Mouse (Mus musculus): ENCODE measurements around the gene Gm49345.
"Not testable (repeated sequence)": the region's sequence is repeated elsewhere in the genome, so short reads cannot be mapped to it uniquely, and the experiment has no call there.

Gm49345 gene

DNA sequence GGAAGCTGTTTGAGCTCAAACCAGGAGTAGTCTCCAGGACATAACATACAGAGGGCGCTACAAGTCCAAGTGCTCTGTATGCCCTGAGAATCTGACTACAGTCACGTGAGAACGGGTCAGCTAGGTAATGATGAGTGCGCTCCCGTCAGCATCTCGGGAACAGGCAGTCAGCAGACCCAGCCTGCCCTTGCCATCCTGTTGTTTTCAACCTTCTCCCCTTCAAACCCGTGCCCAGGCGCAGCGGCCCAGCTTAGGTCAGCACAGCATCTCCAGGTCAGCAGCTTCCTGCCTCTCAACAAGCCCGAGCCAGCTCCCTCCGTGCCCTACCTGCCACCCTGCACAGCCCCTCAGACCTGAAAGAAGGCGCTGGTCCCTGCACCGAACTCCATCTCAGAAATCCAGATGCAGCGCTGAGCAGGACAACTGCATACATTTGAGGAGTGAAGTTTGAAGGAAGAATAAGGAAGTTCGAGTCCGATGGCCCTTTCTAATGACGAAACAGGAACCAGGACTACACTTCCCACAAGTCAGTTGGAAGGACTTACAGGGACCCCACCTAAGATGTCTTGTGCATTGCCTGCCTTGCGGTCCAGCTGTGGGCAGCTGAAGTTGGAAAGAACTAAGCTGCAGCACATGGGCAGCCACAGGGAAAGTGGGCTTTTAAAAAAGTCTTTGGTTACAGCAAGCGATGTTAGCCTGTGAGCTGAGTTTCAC is at the start of gene Gm49345, which contains the start of gene Zfp729a:
Gene Gm49345, minus strand, starts transcription at position 476 of the 714 bp plus-strand sequence.
Gene Zfp729a, minus strand, starts transcription at position 498 of the 714 bp plus-strand sequence.
- DNase-seq (ENCODE audit: low spot score): peak; percentile 93

GRCm38 (mm10) chr13:67686971-67687370 is 49.4 kb upstream of the Gm49345 start, which contains the start of gene Zfp738:
TSS of gene Zfp738 (minus strand) at chr13:67687071.
- DNase-seq (ENCODE audit: low spot score): no peak

DNA sequence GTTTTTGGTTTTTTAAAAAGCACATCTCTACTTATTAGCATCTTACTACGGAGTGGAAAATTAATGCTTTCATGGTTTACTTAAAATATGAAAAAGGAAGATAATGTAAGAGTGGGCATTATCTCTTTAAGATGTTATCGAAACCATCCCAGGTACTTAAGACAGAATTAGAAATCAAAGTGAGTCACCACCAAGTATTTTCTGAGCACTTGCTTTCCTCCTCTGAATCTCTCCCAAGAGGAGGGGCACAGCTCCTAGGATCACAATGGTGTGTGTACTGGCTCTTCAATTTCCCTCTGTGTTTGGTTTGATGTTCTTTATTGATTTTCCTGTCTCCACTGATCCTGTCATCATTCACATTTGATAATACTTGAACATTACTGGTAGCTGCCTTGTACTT is 46.3 kb upstream of the Gm49345 start:
- DNase-seq (ENCODE audit: low spot score): not testable (repeated sequence)

GRCm38 (mm10) chr13:67682959-67683735 is 45.6 kb upstream of the Gm49345 start:
- peak; percentile 94 for DNase-seq (ENCODE audit: low spot score)

GRCm38 (mm10) chr13:67674902-67675301 is 37.3 kb upstream of the Gm49345 start:
- no peak for DNase-seq (ENCODE audit: low spot score)

DNA sequence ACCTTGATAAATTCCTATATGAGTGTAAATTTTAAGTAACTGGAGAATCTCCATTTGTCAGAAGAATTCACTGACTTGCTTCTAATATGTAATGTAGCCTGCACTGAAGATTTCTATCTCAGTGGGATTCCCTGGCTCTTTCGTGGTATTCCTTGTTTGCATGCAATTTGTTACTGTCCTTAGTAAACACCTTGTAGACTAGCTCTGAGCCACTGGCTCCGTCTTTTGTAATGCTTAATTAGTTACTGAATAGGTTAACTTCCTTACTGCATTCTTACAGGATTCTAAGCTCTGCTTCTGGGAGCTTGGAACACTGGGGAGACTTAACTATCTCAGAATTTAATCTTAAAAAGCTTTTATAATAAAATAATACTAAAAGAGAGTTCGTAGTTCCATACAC is 14.9 kb upstream of the Gm49345 start:
- no peak for DNase-seq (ENCODE audit: low spot score)

- no peak for DNase-seq (ENCODE audit: low spot score)
These were observed 27.5 kb downstream of the Gm49345 start for GRCm38 (mm10) chr13:67610108-67610507.

- DNase-seq (ENCODE audit: low spot score): peak; percentile 90
These were observed 28.3 kb downstream of the Gm49345 start, which contains the start of gene Zfp729b for GRCm38 (mm10) chr13:67609066-67609876. TSS of gene Zfp729b (minus strand) at chr13:67609707.

DNA sequence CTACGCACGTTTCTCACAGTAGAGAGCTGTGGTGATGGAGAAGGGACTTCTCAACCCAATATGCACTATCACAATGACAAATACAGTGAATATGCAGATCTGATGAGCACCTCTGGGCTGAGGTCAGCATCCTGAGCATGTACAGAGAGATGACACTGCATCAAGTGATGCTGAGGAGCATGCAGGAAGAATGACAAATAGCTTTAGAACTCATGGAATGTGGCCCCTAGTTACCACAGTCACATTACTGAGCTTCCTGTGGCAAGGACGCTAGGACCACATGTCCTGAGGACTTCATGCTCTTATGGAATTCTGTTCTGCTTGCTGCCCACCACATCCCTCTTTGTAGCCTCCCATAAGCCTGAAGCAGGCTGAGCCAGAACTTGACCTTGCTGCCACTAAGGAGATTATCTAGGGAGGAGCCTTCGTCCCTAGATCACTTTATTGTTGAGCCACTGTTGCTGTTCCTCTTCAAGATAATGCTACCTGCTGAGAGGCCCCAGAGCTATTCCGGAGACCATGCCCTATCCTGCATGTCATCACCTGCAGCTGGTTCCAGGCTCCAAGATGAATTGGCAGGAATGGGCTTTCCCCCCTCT is 64.9 kb downstream of the Gm49345 start:
- DNase-seq (ENCODE audit: low spot score): no peak

- DNase-seq (ENCODE audit: low spot score): no peak
These were observed 83.8 kb downstream of the Gm49345 start, which contains the start of gene Zfp748 for GRCm38 (mm10) chr13:67553730-67554129. TSS of gene Zfp748 (minus strand) at chr13:67553830.

DNA sequence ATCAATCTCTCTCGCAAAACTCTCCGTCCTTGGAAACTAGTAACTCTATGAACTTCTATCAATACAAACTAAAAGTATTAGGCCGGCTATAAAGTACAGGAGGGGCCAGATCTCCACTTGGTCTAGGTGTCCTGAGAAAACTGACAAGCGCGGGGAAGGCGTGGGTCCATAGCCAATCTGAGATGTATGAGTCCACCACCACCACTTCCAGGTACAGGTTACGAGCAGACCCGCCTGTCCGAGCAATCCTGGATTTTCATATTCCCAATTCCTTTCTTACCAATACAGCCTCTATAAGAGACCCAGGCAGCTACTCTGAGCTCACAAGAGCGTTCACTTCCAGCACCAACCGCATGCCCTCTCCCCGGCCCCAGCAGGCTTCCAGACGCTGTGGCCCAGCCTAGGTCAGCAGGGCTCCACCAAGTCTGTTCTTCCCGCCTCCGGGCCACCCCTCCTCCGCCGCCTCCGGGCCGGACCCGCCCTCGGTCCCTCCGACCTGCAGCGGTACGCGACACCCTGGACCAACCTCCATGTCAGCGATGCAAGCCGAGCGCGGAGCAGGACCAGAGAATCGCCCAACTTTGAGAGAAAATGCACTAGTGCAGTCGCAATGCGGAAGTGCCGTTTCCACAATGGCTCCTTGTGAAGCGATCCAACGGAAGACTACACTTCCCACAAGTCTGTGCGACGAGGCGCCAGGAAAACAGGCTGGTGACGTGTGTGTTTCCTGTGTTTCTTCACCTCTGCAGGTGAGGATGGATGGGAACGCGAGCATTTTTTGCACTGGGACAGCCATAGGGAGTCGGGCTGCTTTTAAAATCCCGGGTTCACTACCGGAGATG is 84.8 kb downstream of the Gm49345 start:
- DNase-seq (ENCODE audit: low spot score): peak; percentile 92

DNA sequence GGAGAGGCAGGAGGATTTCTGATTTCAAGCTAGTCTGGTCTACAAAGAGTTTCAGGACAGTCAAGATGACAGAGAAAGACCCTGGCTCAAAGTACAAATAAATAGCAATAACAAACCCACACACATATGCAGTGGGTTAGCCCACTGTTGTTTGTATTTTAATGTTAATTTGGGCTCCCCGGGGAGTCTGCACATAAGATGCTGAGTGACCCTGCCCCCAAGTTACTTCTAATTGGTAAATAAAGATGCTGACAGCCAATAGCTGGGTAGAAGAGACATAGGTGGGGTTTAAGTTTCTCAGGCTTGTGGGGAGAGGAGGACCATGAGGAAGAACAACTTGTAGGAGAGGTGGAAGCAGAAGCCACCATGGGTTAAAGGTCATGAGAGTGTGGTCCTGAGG is 91.6 kb downstream of the Gm49345 start:
- DNase-seq (ENCODE audit: low spot score): no peak

Measured in MN1 (cell line).